Mouse (Mus musculus): ENCODE measurements around the gene Fam168a. TPM values are rescaled to one million over a fixed set of nuclear protein-coding genes. Genes with fewer than 3 reads are reported as not detected.

Fam168a gene
- polyA plus RNA-seq, 1 experiment from 2014 or later, result 33.3 TPM

- ATAC-seq (ENCODE audit: insufficient read depth, low FRiP score, low read depth), result no peak
- Histone ChIP-seq H3K27me3 (replicated peaks) (no peaks in the 10 kb centered on the region), H3K9me3 (no peaks in the 10 kb centered on the region), H3K4me1 (0 out of 2 replicates have a peak, but pooled peaks cover 6% of the 10 kb centered on the region), H3K36me3 (no peaks in the 10 kb centered on the region), H3K4me3 (replicated peaks) (no peak overlapping the region), H3K27ac (no peak overlapping the region), H3K9ac (no peak overlapping the region), H3K4me2 (no peak overlapping the region)
- 82% methylated on average over 5 of the region's 5 CpGs for WGBS
Measured at GRCm38 (mm10) chr7:100861209-100861608, 154.8 kb downstream of the Fam168a start.

- Histone ChIP-seq H3K4me3 (replicated peaks) (peak overlapping the region; percentile 77), H3K27me3 (replicated peaks) (no peaks in the 10 kb centered on the region), H3K4me1 (0 out of 2 replicates have a peak, but pooled peaks cover 6% of the 10 kb centered on the region), H3K4me2 (peak overlapping the region; percentile 99), H3K9me3 (no peaks in the 10 kb centered on the region), H3K36me3 (no peaks in the 10 kb centered on the region), H3K27ac (peak overlapping the region; percentile 77; the same call in 1 of the 2 replicates), H3K9ac (0 out of 2 replicates have a peak overlapping the region, but pooled peaks have one; percentile 74)
- WGBS, result 9% methylated on average over 4 of the region's 4 CpGs
- ATAC-seq (ENCODE audit: insufficient read depth, low FRiP score, low read depth), result no peak
Measured at GRCm38 (mm10) chr7:100862353-100862752, 155.9 kb downstream of the Fam168a start.

GRCm38 (mm10) chr7:100862828-100863638 is 156.6 kb downstream of the Fam168a start, which contains the start of gene Relt:
Gene Relt, minus strand, starts transcription at chr7:100863446.
- H3K27ac ChIP-seq, result peak within 1 kb of the TSS; percentile 77
- under 1% methylated on average over 89 of the region's 91 CpGs for WGBS
- H3K4me3 ChIP-seq (replicated peaks), result peak within 1 kb of the TSS; percentile 77
- H3K9ac ChIP-seq, result peak within 1 kb of the TSS; percentile 74
- H3K4me2 ChIP-seq, result peak within 1 kb of the TSS; percentile 99
- 0 out of 2 replicates have a peak, but pooled peaks cover 6% of the 10 kb centered on the region for H3K4me1 ChIP-seq
- H3K36me3 ChIP-seq, result no peaks in the 10 kb centered on the region
- no peaks in the 10 kb centered on the region for H3K27me3 ChIP-seq (replicated peaks)
- H3K9me3 ChIP-seq, result no peaks in the 10 kb centered on the region
- peak; percentile 88 for ATAC-seq (ENCODE audit: insufficient read depth, low FRiP score, low read depth)

GRCm38 (mm10) chr7:100866675-100867074 is 160.2 kb downstream of the Fam168a start:
- no peaks in the 10 kb centered on the region for H3K4me1 ChIP-seq
- H3K27me3 ChIP-seq (replicated peaks), result no peaks in the 10 kb centered on the region
- H3K27ac ChIP-seq, result no peak overlapping the region
- WGBS, result 9% methylated on average over 3 of the region's 3 CpGs
- ATAC-seq (ENCODE audit: insufficient read depth, low FRiP score, low read depth), result no peak
- no peak overlapping the region for H3K4me2 ChIP-seq
- no peak overlapping the region for H3K9ac ChIP-seq
- H3K36me3 ChIP-seq, result peaks cover 2% of the 10 kb centered on the region; the same call in 1 of the 2 replicates
- no peaks in the 10 kb centered on the region for H3K9me3 ChIP-seq
- H3K4me3 ChIP-seq (replicated peaks), result no peak overlapping the region

GRCm38 (mm10) chr7:100867561-100867960 is 161.1 kb downstream of the Fam168a start:
- Histone ChIP-seq H3K9ac (no peak overlapping the region), H3K4me2 (no peak overlapping the region), H3K9me3 (no peaks in the 10 kb centered on the region), H3K36me3 (peaks cover 10% of the 10 kb centered on the region), H3K27me3 (replicated peaks) (no peaks in the 10 kb centered on the region), H3K4me1 (no peaks in the 10 kb centered on the region), H3K27ac (no peak overlapping the region), H3K4me3 (replicated peaks) (no peak overlapping the region)
- no peak for ATAC-seq (ENCODE audit: insufficient read depth, low FRiP score, low read depth)
- WGBS, result 34% methylated on average over 2 of the region's 2 CpGs

GRCm38 (mm10) chr7:100868551-100868950 is 162.1 kb downstream of the Fam168a start:
- H3K9ac ChIP-seq, result no peak overlapping the region
- H3K36me3 ChIP-seq, result peaks cover 19% of the 10 kb centered on the region
- H3K4me2 ChIP-seq, result no peak overlapping the region
- no peaks in the 10 kb centered on the region for H3K4me1 ChIP-seq
- WGBS, result 65% methylated on average over 4 of the region's 4 CpGs
- H3K27ac ChIP-seq, result no peak overlapping the region
- no peak overlapping the region for H3K4me3 ChIP-seq (replicated peaks)
- H3K27me3 ChIP-seq (replicated peaks), result no peaks in the 10 kb centered on the region
- no peak for ATAC-seq (ENCODE audit: insufficient read depth, low FRiP score, low read depth)
- H3K9me3 ChIP-seq, result no peaks in the 10 kb centered on the region

- Histone ChIP-seq H3K4me2 (no peak overlapping the region), H3K27me3 (replicated peaks) (no peaks in the 10 kb centered on the region), H3K36me3 (peaks cover 26% of the 10 kb centered on the region), H3K4me3 (replicated peaks) (no peak overlapping the region), H3K4me1 (no peaks in the 10 kb centered on the region), H3K9ac (no peak overlapping the region), H3K9me3 (no peaks in the 10 kb centered on the region), H3K27ac (no peak overlapping the region)
- ATAC-seq (ENCODE audit: insufficient read depth, low FRiP score, low read depth), result no peak
- 77% methylated on average over 8 of the region's 8 CpGs for WGBS
Measured at GRCm38 (mm10) chr7:100869877-100870629, 163.6 kb downstream of the Fam168a start.

- Histone ChIP-seq H3K4me2 (no peak overlapping the region), H3K4me1 (no peaks in the 10 kb centered on the region), H3K36me3 (peaks cover 31% of the 10 kb centered on the region), H3K9me3 (no peaks in the 10 kb centered on the region), H3K9ac (no peak overlapping the region), H3K27ac (no peak overlapping the region), H3K27me3 (replicated peaks) (no peaks in the 10 kb centered on the region), H3K4me3 (replicated peaks) (no peak overlapping the region)
- no peak for ATAC-seq (ENCODE audit: insufficient read depth, low FRiP score, low read depth)
- 84% methylated on average over 4 of the region's 4 CpGs for WGBS
Measured at GRCm38 (mm10) chr7:100871355-100871754, 164.9 kb downstream of the Fam168a start.

- Histone ChIP-seq H3K9ac (no peak overlapping the region), H3K27ac (no peak overlapping the region), H3K27me3 (replicated peaks) (no peaks in the 10 kb centered on the region), H3K4me1 (no peaks in the 10 kb centered on the region), H3K4me2 (no peak overlapping the region), H3K4me3 (replicated peaks) (no peak overlapping the region), H3K9me3 (no peaks in the 10 kb centered on the region), H3K36me3 (peaks cover 35% of the 10 kb centered on the region)
- 74% methylated on average over 5 of the region's 5 CpGs for WGBS
- ATAC-seq (ENCODE audit: insufficient read depth, low FRiP score, low read depth), result no peak
Measured at GRCm38 (mm10) chr7:100871892-100872291, 165.5 kb downstream of the Fam168a start.

- H3K9ac ChIP-seq, result no peak overlapping the region
- no peaks in the 10 kb centered on the region for H3K9me3 ChIP-seq
- no peak overlapping the region for H3K27ac ChIP-seq
- no peak overlapping the region for H3K4me2 ChIP-seq
- WGBS, result 87% methylated on average over 13 of the region's 13 CpGs
- no peak overlapping the region for H3K4me3 ChIP-seq (replicated peaks)
- H3K27me3 ChIP-seq (replicated peaks), result no peaks in the 10 kb centered on the region
- no peak for ATAC-seq (ENCODE audit: insufficient read depth, low FRiP score, low read depth)
- no peaks in the 10 kb centered on the region for H3K4me1 ChIP-seq
- H3K36me3 ChIP-seq, result peaks cover 45% of the 10 kb centered on the region
Measured at GRCm38 (mm10) chr7:100873197-100873596, 166.8 kb downstream of the Fam168a start.

- H3K27me3 ChIP-seq (replicated peaks), result no peaks in the 10 kb centered on the region
- ATAC-seq (ENCODE audit: insufficient read depth, low FRiP score, low read depth), result no peak
- H3K4me1 ChIP-seq, result 0 out of 2 replicates have a peak, but pooled peaks cover 3% of the 10 kb centered on the region
- 73% methylated on average over 1 of the region's 1 CpGs for WGBS
- H3K4me2 ChIP-seq, result no peak overlapping the region
- H3K4me3 ChIP-seq (replicated peaks), result no peak overlapping the region
- peak overlapping the region; percentile 37; the same call in 1 of the 2 replicates for H3K27ac ChIP-seq
- peaks cover 70% of the 10 kb centered on the region for H3K36me3 ChIP-seq
- no peaks in the 10 kb centered on the region for H3K9me3 ChIP-seq
- no peak overlapping the region for H3K9ac ChIP-seq
Measured at GRCm38 (mm10) chr7:100875822-100876221, 169.4 kb downstream of the Fam168a start.

GRCm38 (mm10) chr7:100876293-100876692 is 169.9 kb downstream of the Fam168a start:
- no peaks in the 10 kb centered on the region for H3K27me3 ChIP-seq (replicated peaks)
- peaks cover 75% of the 10 kb centered on the region for H3K36me3 ChIP-seq
- H3K4me1 ChIP-seq, result 0 out of 2 replicates have a peak, but pooled peaks cover 3% of the 10 kb centered on the region
- no peak for ATAC-seq (ENCODE audit: insufficient read depth, low FRiP score, low read depth)
- H3K4me2 ChIP-seq, result no peak overlapping the region
- no peak overlapping the region for H3K9ac ChIP-seq
- WGBS, result 86% methylated on average over 13 of the region's 13 CpGs
- no peaks in the 10 kb centered on the region for H3K9me3 ChIP-seq
- peak overlapping the region; percentile 37 for H3K27ac ChIP-seq
- no peak overlapping the region for H3K4me3 ChIP-seq (replicated peaks)

Data from stomach, embryonic 15.5 days (tissue).